Mouse (Mus musculus) spleen, postnatal 4 days (tissue): ENCODE data around the gene Cnih3.
A peak's percentile ranks its signal among the peaks of the same experiment; 100 is the strongest.

Experiments used
- DNase-seq, 2 experiments: peaks; one replicate each; pipeline ENCODE4 v3.0.0; 2022; ENCODE audit warnings: low spot score in 2 of 2

Gene Cnih3

GRCm38 (mm10) chr1:181453106-181453505, 100.7 kb downstream of the Cnih3 start:
- DNase-seq, result no peak

GRCm38 (mm10) chr1:181456911-181457310, 104.5 kb downstream of the Cnih3 start:
- no peak for DNase-seq

GRCm38 (mm10) chr1:181459431-181460105, 107.1 kb downstream of the Cnih3 start:
- no peak for DNase-seq

- no peak for DNase-seq
These were observed 107.9 kb downstream of the Cnih3 start for GRCm38 (mm10) chr1:181460283-181460682.

GRCm38 (mm10) chr1:181461484-181461883, 109.1 kb downstream of the Cnih3 start:
- DNase-seq, result no peak

GRCm38 (mm10) chr1:181462051-181462905, 109.8 kb downstream of the Cnih3 start:
- no peak for DNase-seq

- no peak for DNase-seq
These were observed 110.4 kb downstream of the Cnih3 start for GRCm38 (mm10) chr1:181462906-181463179.

GRCm38 (mm10) chr1:181465027-181465426, 112.6 kb downstream of the Cnih3 start:
- peak in 1 of 2 experiments; percentile 20 for DNase-seq

- DNase-seq, result no peak
These were observed 113.6 kb downstream of the Cnih3 start for GRCm38 (mm10) chr1:181466040-181466439.

GRCm38 (mm10) chr1:181466601-181467320, 114.3 kb downstream of the Cnih3 start:
- no peak for DNase-seq

- no peak for DNase-seq
These were observed 114.9 kb downstream of the Cnih3 start for GRCm38 (mm10) chr1:181467321-181467670.

GRCm38 (mm10) chr1:181469415-181469814, 117.0 kb downstream of the Cnih3 start:
- no peak for DNase-seq

GRCm38 (mm10) chr1:181476141-181476540, 123.7 kb downstream of the Cnih3 start:
- no peak for DNase-seq

GRCm38 (mm10) chr1:181476557-181476956, 124.1 kb downstream of the Cnih3 start:
- DNase-seq, result no peak

GRCm38 (mm10) chr1:181484696-181485095, 132.3 kb downstream of the Cnih3 start:
- no peak for DNase-seq

- DNase-seq, result no peak
These were observed 151.0 kb downstream of the Cnih3 start for GRCm38 (mm10) chr1:181503471-181503870.

GRCm38 (mm10) chr1:181505367-181505766, 152.9 kb downstream of the Cnih3 start:
- DNase-seq, result no peak
